Comparison of ENCODE assay signal across 19 mouse cellular contexts in genomic region chr13:118490610-118491009, GRCm38 (mm10).
DNase-seq lines count a peak whose midpoint lies in the region; ATAC-seq and TF ChIP-seq lines count a peak whose summit lies in the region.
"Had no signal": no experiment of that assay in that cellular context is flagged by ENCODE, and none has a peak within 500 bp of the region (broad histone marks: within the 10 kb centered on the region; RNA-seq: fewer than 3 reads in every experiment).

No protein-coding gene starts in this region.

- H3K27ac ChIP-seq in kidney, embryonic 15.5 days = no peak overlapping the region
- H3K27ac ChIP-seq in limb, embryonic 10.5 days = no peak overlapping the region
- H3K27ac ChIP-seq: heart, embryonic 13.5 days; layer of hippocampus, adult 2 months; liver, embryonic 13.5 days; stomach, embryonic 15.5 days had no signal

- 14% methylated on average over 3 of the region's 3 CpGs for WGBS in kidney, embryonic 15.5 days
- 9% methylated on average over 3 of the region's 3 CpGs for WGBS in limb, embryonic 10.5 days

- H3K27me3 ChIP-seq in kidney, embryonic 15.5 days = no peaks in the 10 kb centered on the region
- no peaks in the 10 kb centered on the region for H3K27me3 ChIP-seq in limb, embryonic 10.5 days (ENCODE audit: low read depth, poor library complexity, severe bottlenecking)
- H3K27me3 ChIP-seq: heart, embryonic 13.5 days; liver, embryonic 13.5 days; megakaryocyte, embryonic 14.5 days; stomach, embryonic 15.5 days had no signal

- H3K9me3 ChIP-seq in kidney, embryonic 15.5 days (replicated peaks) = no peaks in the 10 kb centered on the region
- H3K9me3 ChIP-seq in limb, embryonic 10.5 days (replicated peaks) = no peaks in the 10 kb centered on the region
- H3K9me3 ChIP-seq: heart, embryonic 13.5 days; liver, embryonic 13.5 days; stomach, embryonic 15.5 days had no signal

- H3K4me2 ChIP-seq in kidney, embryonic 15.5 days = no peak overlapping the region
- H3K4me2 ChIP-seq: heart, embryonic 13.5 days; liver, embryonic 13.5 days; stomach, embryonic 15.5 days had no signal

- no peak for TF ChIP-seq CTCF in brain, embryonic 14.5 days (IDR thresholded peaks at IDR 0.05; ENCODE audit: borderline replicate concordance, extremely low read depth, insufficient read depth, insufficient read length)

- DNase-seq in kidney, adult 8-10 months = no peak
- peak; percentile 67 for DNase-seq in MN1 (ENCODE audit: low spot score)
- DNase-seq in brain, embryonic 14.5 days (ENCODE audit: low read depth) = peak; percentile 8
- DNase-seq in limb, embryonic 10.5 days (ENCODE audit: low spot score) = peak; percentile 50
- no peak for DNase-seq in left cerebral cortex, adult 9 months (ENCODE audit: low spot score in 2 of 2)
- DNase-seq in heart, adult 8-10 months (ENCODE audit: low spot score) = no peak
- DNase-seq: adrenal gland, postnatal 36 days; gastrocnemius, postnatal 25 days; heart, postnatal 4 days; liver, embryonic 13.5 days; right cerebral cortex, adult 18-20 months had no signal

- ATAC-seq in kidney, embryonic 15.5 days (replicated peaks; ENCODE audit: low FRiP score) = peak; percentile 89
- ATAC-seq: intestine, embryonic 16.5 days; lung, postnatal 0 days had no signal

- no peak overlapping the region for H3K4me3 ChIP-seq in kidney, embryonic 15.5 days (replicated peaks)
- no peak overlapping the region for H3K4me3 ChIP-seq in limb, embryonic 10.5 days
- H3K4me3 ChIP-seq: erythroblast, embryonic 14.5 days; heart, embryonic 13.5 days; layer of hippocampus, adult 2 months; liver, embryonic 13.5 days; megakaryocyte, embryonic 14.5 days; stomach, embryonic 15.5 days had no signal

- H3K4me1 ChIP-seq in kidney, embryonic 15.5 days = 0 out of 2 replicates have a peak, but pooled peaks cover 3% of the 10 kb centered on the region
- H3K4me1 ChIP-seq in limb, embryonic 10.5 days = peaks cover 27% of the 10 kb centered on the region
- H3K4me1 ChIP-seq: heart, embryonic 13.5 days; liver, embryonic 13.5 days; megakaryocyte, embryonic 14.5 days; stomach, embryonic 15.5 days had no signal

- TF ChIP-seq POLR2A in brain, embryonic 14.5 days (IDR thresholded peaks at IDR 0.05; ENCODE audit: borderline replicate concordance, extremely low read depth, insufficient read depth, insufficient read length, poor library complexity, severe bottlenecking) = no peak

- H3K9ac ChIP-seq in kidney, embryonic 15.5 days = no peak overlapping the region
- H3K9ac ChIP-seq: heart, embryonic 13.5 days; liver, embryonic 13.5 days; stomach, embryonic 15.5 days had no signal

- no peaks in the 10 kb centered on the region for H3K36me3 ChIP-seq in kidney, embryonic 15.5 days
- H3K36me3 ChIP-seq in limb, embryonic 10.5 days = no peaks in the 10 kb centered on the region
- H3K36me3 ChIP-seq: heart, embryonic 13.5 days; liver, embryonic 13.5 days; stomach, embryonic 15.5 days had no signal

Comparison
In these comparisons a context has a peak if more than half of its experiments do, and no peak if none do; other contexts are left out.
1. DNase-seq: peak in MN1 (single experiment), brain, embryonic 14.5 days (single experiment) and limb, embryonic 10.5 days (single experiment); none in kidney, adult 8-10 months (0 of 2), left cerebral cortex, adult 9 months (0 of 2) and heart, adult 8-10 months (single experiment).